Mouse (Mus musculus) bone marrow macrophage, adult 2 months (primary cell): ENCODE results near the gene Psg16. TPM values are rescaled to one million over a fixed set of nuclear protein-coding genes. Genes with fewer than 3 reads are reported as not detected.

ENCODE experiments used
- H3K27ac ChIP-seq: 2 replicates; pipeline ENCODE4 v1.5.1; 2012; ENCODE audit warnings: low read depth, low read length; ENCODE audit not compliant: insufficient read depth
- H3K4me1 ChIP-seq: 2 replicates; pipeline ENCODE4 v1.6.1; 2012; ENCODE audit warnings: low read length; ENCODE audit not compliant: control insufficient read depth, insufficient read depth
- H3K4me3 ChIP-seq: 2 replicates; pipeline ENCODE4 v1.5.1; 2012; ENCODE audit warnings: mild to moderate bottlenecking, low read length, moderate library complexity; ENCODE audit not compliant: insufficient read depth
- CTCF ChIP-seq: IDR thresholded peaks from 2 replicates; pipeline ENCODE4 v1.5.1; 2012; ENCODE audit warnings: low read depth, mild to moderate bottlenecking, low read length, moderate library complexity
- POLR2A ChIP-seq: IDR thresholded peaks from 2 replicates; pipeline ENCODE4 v1.6.1; 2012; ENCODE audit warnings: mild to moderate bottlenecking, low read depth, low read length, borderline replicate concordance
- polyA plus RNA-seq: library from polyadenylated mRNA; stranded (reverse); fragments of >200 nt; gene quantifications from 2 replicates; pipeline ENCODE4 v1.2.4, GENCODE M21; 2012; ENCODE audit not compliant: missing spikeins, insufficient read depth, insufficient read length

Gene Psg16
- polyA plus RNA-seq, 1 experiment, result 0.12 TPM

DNA sequence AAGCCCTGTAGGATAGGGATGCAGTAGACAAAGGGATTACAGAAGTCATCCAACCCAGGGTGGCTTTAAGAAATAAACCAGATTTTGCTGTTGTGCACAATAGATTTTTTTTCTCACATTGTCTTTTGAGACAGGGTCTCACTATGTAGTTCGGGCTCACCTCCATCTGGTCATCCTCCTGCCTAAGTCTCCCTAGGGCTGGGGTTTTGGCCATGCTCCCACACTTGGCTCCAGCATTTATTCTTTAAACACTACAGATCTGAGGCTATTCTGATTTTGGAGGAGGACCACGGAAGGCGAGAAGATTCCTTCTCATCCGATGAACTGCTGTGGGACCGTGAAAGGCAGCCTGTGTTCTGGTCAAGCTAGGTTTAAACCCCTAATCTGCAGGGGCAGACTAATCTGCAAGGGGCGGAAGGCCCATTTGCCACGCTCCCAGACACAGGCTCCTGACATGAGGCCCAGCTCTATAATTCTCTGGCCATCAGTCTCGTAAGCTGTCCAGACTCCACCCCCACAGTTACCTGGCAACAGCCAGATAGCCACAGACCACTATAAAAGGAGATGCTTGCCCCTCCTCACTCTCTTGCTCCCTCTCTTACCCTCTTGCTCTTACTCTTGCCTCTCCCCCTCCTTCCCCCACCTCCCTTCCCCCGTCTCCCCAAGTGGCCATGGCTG, 35.7 kb upstream of the Psg16 start:
- Histone ChIP-seq H3K4me3 (no peak overlapping the region), H3K27ac (no peak overlapping the region), H3K4me1 (no peaks in the 10 kb centered on the region)
- TF ChIP-seq CTCF, result no peak
- TF ChIP-seq POLR2A, result no peak

- no peak overlapping the region for H3K27ac ChIP-seq
- no peaks in the 10 kb centered on the region for H3K4me1 ChIP-seq
- TF ChIP-seq POLR2A (no peak), CTCF (no peak)
- H3K4me3 ChIP-seq, result no peak overlapping the region
These were observed 34.5 kb upstream of the Psg16 start for GRCm38 (mm10) chr7:17039373-17039772.

DNA sequence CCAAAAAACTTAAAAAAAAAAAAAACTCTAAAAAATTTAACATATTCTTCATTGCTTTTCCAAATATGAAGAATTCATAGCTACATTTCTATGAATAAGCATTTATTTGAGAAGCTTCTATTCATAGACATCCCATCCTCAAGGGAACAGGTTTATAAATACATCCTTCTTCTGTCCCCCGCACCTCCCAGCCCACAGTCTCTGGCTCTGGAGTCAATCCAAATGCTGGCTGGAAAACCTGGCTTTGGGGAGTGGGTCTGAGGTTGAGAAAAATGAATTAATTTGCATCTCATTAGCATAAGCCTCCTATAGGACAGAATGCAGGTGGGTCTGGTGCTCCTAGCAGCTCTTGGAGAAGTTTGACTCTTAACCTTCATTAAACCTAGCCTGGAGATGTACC, 28.1 kb upstream of the Psg16 start:
- H3K4me1 ChIP-seq, result no peaks in the 10 kb centered on the region
- H3K4me3 ChIP-seq, result no peak overlapping the region
- H3K27ac ChIP-seq, result no peak overlapping the region
- TF ChIP-seq CTCF (no peak), POLR2A (no peak)

DNA sequence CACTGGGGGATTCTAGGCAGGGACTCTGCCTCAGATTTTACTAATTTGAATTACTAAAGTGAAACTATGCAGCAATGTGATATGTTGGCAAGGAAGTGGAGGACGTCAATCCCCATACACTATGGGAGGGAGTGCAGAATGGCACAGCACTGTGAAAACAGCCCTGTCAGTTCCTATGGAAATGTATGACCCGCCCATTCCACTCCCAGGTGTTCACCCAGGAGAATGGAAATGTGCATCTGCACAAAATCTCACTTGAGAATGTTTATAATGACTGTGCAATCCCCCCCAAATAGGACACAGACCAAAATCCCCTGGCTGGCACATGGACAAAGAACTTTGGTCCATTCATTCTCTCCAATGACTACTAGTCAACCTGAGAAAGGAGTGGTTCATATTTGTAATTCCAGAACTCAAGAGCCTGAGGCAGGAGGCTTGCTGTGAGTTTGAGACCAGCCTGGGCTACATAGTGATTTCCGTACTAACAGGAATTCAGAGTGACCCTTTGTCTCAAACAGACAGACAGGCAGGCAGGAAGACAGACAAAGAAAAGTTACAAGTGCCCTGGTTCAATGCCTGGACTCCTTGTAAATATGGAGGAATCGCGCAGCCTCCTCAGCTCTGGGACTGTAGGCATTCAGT, 26.7 kb upstream of the Psg16 start:
- H3K4me3 ChIP-seq, result no peak overlapping the region
- H3K4me1 ChIP-seq, result no peaks in the 10 kb centered on the region
- TF ChIP-seq CTCF (no peak), POLR2A (no peak)
- H3K27ac ChIP-seq, result no peak overlapping the region

DNA sequence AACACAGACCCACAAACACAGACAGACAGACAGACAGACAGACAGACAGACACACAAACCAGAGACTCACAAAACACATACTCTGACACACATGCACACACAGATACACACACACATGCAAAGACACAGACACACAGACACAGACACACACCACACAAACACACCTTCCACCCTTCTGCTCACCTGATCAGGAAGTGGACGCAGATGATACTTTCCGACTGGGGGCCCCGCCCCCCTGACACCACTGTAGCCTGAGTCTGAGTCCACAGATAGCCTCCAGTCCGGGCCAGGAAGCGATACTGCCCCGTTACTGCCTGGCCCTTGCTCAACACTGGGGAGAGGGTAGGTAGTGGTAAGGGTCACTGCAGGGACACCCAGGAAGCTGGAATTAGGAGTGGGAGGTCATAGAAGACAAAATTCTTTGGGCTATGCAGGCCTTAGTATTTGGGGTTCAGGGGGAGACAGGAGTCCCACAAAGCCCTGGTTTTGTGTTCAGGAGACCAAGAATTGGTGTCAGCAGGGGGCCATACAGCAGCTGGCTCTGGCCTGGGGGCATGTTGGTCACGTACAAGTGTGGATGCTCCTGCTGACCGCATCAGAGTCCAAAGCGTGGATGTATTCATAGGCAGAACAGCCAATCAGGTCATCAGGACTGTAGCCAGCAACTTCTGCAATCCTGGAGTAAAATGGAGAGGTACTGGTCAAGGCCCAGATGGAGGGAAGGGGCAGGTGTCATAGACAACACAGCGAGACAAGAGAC, 25.2 kb upstream of the Psg16 start:
- Histone ChIP-seq H3K4me3 (no peak overlapping the region), H3K4me1 (no peaks in the 10 kb centered on the region), H3K27ac (no peak overlapping the region)
- no peak for TF ChIP-seq POLR2A
- no peak for TF ChIP-seq CTCF

GRCm38 (mm10) chr7:17050491-17050890, 23.3 kb upstream of the Psg16 start:
- Histone ChIP-seq H3K4me1 (no peaks in the 10 kb centered on the region), H3K4me3 (no peak overlapping the region), H3K27ac (no peak overlapping the region)
- TF ChIP-seq CTCF (no peak), POLR2A (no peak)

DNA sequence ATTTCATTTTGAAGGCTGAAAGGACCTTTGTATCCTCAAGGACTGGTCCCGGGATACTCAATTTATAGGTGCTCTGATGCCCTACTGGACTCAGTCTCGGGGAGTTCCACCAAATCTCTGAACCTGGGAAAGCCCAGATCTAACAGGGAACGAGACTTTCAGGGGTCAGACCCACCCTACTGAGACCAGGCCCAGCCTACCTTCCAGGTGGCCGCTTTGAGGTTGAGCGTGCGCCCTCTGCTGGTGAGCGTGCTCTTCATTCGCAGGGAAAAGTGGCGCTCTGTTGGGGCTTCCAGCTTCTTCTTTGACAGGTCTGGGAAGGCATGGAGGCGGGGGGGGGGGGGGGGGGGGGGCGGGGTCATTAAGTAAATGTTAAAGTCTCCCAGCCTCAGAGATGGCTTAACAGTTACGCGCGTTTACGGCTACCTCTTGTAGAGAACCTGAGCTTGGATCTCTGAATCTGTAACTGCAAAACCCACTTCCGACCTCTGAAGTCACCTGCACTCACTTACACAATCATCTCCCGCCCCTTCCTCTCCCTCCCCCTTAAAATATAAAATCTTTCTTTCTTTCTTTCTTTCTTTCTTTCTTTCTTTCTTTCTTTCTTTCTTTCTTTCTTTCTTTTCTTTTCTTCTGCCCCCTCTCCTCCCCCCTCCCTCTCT, 22.8 kb upstream of the Psg16 start:
- Histone ChIP-seq H3K4me1 (peaks cover 2% of the 10 kb centered on the region; the same call in 1 of the 2 replicates), H3K4me3 (no peak overlapping the region), H3K27ac (no peak overlapping the region)
- TF ChIP-seq POLR2A (no peak), CTCF (peak; percentile 89; the same call in 1 of the 2 replicates)

GRCm38 (mm10) chr7:17054325-17054989, 19.4 kb upstream of the Psg16 start:
- H3K4me3 ChIP-seq, result no peak overlapping the region
- TF ChIP-seq CTCF (no peak), POLR2A (no peak)
- no peak overlapping the region for H3K27ac ChIP-seq
- H3K4me1 ChIP-seq, result peaks cover 20% of the 10 kb centered on the region

GRCm38 (mm10) chr7:17055287-17055946, 18.4 kb upstream of the Psg16 start:
- TF ChIP-seq CTCF (no peak), POLR2A (no peak)
- Histone ChIP-seq H3K4me1 (peaks cover 29% of the 10 kb centered on the region), H3K4me3 (peak overlapping the region; percentile 83; the same call in 1 of the 2 replicates), H3K27ac (no peak overlapping the region)
